Mouse (Mus musculus): ENCODE data around the gene Akp3. TPM values are rescaled to one million over a fixed set of nuclear protein-coding genes. Genes with fewer than 3 reads are reported as not detected.

Akp3 gene
- total RNA-seq, 2 experiments from 2014 or later, result not detected

DNA sequence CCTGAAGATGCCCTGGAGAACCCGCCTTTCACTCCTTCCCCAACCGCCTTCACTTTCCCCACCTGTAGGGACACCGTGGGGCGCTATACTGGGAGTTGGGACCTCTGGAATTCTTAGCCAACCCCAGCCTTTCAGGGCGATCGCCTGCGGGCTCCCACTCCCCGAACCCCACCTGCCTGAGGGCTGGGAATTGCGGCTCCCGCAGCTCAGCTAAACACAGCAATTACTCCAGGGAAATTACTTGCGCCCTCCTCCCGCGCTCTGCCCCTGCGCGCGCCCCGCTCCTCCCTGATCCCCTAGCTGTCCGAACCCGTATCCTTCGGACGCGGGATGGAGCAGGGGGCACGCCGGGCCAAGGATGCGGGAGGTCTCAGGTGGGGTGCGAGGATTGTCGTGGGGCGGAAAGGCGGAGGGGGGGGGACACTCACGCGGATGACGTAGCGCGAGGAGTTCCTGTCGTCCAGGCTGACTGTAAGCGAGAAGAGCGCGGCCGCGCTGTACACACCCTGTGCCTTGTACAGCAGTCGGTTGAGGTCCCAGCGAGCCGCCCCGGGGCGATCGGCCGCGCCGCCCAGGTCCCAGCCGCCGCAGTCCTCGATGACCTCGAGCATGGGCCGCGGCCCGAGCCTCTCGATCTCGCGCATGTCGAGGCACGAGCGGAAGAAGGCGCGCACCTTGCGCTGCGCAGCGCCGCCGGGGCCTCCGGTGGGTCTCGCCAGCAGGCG is 29.2 kb downstream of the Akp3 start:
- no peak for DNase-seq (ENCODE audit: low spot score in 2 of 2)

GRCm38 (mm10) chr1:87154501-87155120 is 29.8 kb downstream of the Akp3 start:
- DNase-seq (ENCODE audit: low spot score in 2 of 2), result no peak

- no peak for DNase-seq (ENCODE audit: low spot score in 2 of 2)
Measured at GRCm38 (mm10) chr1:87155531-87156198, 30.9 kb downstream of the Akp3 start.

- no peak for DNase-seq (ENCODE audit: low spot score in 2 of 2)
Measured at GRCm38 (mm10) chr1:87156199-87156587, 31.4 kb downstream of the Akp3 start, which contains the start of gene Ecel1. Gene Ecel1 (minus strand): TSS chr1:87156521.

GRCm38 (mm10) chr1:87159396-87159795 is 34.6 kb downstream of the Akp3 start:
- no peak for DNase-seq (ENCODE audit: low spot score in 2 of 2)

DNA sequence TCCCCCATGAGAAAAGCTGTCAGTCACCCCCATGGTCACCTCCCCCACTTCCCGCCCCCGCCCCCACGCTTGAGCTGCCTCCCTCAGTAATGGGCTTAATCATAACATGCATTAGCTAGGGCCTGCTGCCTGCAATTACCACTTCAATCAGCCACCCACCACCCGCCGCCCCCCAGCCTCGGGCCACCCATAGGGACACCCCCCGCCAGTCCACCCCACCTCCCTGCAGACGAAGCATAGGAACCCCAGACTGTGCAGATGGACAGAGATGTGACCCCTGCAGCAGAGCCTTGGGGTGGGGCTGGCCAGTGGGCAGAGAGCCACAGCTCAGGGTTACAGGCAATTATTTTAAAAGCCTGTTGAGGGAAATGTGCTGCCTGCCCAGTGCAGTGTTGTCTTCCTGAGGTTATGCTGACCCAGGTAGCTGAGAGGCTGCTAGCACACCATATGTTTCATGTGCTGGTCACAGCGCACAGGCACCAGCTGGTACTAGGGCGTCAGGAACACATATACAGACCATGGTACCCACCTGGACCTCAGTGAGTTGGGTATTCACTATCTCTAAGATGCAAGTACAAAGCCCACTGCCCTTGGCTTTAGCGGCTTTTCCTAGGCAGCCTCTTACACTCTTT is 39.5 kb downstream of the Akp3 start:
- DNase-seq (ENCODE audit: low spot score in 2 of 2), result no peak

DNA sequence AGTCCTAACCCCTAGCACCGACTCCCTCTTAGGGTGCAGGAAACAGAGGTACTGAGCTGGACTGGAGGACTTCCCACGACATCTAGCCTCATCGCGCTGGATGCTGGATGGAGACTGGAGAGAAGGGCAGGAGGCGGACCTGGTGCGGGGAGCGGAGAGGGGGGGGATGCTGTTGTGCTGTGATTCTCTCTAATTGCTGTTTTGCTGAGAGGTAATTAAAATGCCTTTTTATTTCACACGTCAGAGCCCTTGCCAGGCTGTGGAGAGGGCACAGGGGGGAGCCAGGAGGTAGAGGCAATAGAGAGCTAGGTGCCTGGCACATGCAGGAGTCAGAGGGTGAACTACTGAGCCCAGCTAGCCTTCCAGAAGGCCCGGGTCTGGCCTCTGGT is 40.0 kb downstream of the Akp3 start:
- no peak for DNase-seq (ENCODE audit: low spot score in 2 of 2)

GRCm38 (mm10) chr1:87170458-87170857 is 45.7 kb downstream of the Akp3 start:
- no peak for DNase-seq (ENCODE audit: low spot score in 2 of 2)

- DNase-seq (ENCODE audit: low spot score in 2 of 2), result no peak
Measured at GRCm38 (mm10) chr1:87171312-87171711, 46.5 kb downstream of the Akp3 start.

GRCm38 (mm10) chr1:87172316-87172715 is 47.5 kb downstream of the Akp3 start:
- DNase-seq (ENCODE audit: low spot score in 2 of 2), result no peak

DNA sequence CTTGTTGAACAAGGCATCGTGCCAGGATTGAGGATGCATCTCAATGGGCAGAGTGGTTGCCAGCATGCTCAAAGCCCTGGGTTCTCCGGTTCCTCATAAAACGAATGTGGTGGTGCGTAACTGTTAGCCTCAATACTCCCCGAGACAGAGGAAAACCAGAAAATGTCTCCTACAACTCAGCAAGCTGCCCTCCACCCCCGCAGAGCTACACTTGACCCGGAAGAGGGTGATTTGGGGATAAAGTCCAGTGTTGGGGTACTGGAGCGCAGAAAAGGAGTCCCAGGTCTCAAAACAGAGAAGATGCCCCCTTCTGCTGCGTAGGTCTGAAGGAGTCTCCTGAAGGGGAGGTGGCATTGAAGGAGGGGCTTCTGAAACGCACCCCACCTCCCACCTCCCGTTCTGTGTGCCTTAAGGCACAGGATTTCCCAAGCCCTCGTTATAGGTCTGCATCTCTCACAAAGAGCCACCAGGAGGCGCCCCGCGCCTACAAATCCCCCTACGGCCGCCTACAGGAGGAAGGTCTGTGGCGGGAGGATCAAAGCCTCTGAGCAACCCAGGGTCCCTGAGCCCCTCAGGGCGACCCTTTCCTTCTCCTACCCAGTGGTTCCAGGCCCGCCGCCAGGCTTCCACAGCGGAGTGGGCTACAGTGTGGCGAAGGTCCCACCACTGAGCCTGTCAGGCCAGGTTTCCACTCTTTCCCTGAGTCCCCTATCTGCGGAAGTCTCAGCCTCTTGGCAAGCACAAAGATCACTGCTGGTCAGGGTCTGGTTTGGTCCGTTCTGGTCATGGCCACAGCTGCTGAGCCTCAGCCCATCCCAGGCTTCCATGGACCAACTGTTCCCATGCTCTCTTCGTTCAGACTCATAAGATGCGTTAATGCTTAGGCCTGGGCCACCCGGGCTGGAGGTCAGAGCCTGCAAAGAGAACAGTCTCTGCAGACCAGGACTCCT is 49.5 kb downstream of the Akp3 start:
- peak; percentile 60 to 68 for DNase-seq (ENCODE audit: low spot score in 2 of 2)

- peak; percentile 70 to 72 for DNase-seq (ENCODE audit: low spot score in 2 of 2)
Measured at GRCm38 (mm10) chr1:87175852-87176292, 51.1 kb downstream of the Akp3 start.

Other genes starting within 250 kb of the Akp3 start
- gene Alppl2, start 35.0 kb upstream of the Akp3 start, total RNA-seq (2021), result not detected
- gene Alpi, start 23.4 kb upstream of the Akp3 start, total RNA-seq (2021), result under 1 TPM in 1 of 2 experiments, not detected in 1; 0.14 TPM
- gene Ecel1, start 31.5 kb downstream of the Akp3 start, total RNA-seq (2021), result 1 to 10 TPM; 3.6 to 4.4 TPM
- under 1 TPM; 0.62 to 0.91 TPM for gene Prss56, start 58.3 kb downstream of the Akp3 start, total RNA-seq (2021)
- gene Chrnd, start 65.6 kb downstream of the Akp3 start, total RNA-seq (2021), result not detected
- gene Chrng, start 79.7 kb downstream of the Akp3 start, total RNA-seq (2021), result not detected
- 10 to 100 TPM; 73.0 to 81.0 TPM for gene Eif4e2, start 88.9 kb downstream of the Akp3 start, total RNA-seq (2021)
- 1 to 10 TPM; 5.4 to 6.8 TPM for gene Efhd1, start 139.4 kb downstream of the Akp3 start, total RNA-seq (2021)
- 10 to 100 TPM; 83.6 to 85.5 TPM for gene Gigyf2, start 202.0 kb downstream of the Akp3 start, total RNA-seq (2021)

Data from layer of hippocampus, postnatal 14 days (tissue).